Mouse (Mus musculus) embryo, embryonic 10 days (tissue): ENCODE measurements around the gene Gm20458.

ENCODE experiments used
- DNase-seq: peaks from one replicate; pipeline ENCODE4 v3.0.0-alpha.2; 2015; ENCODE audit warnings: low spot score

Gm20458 gene

DNA sequence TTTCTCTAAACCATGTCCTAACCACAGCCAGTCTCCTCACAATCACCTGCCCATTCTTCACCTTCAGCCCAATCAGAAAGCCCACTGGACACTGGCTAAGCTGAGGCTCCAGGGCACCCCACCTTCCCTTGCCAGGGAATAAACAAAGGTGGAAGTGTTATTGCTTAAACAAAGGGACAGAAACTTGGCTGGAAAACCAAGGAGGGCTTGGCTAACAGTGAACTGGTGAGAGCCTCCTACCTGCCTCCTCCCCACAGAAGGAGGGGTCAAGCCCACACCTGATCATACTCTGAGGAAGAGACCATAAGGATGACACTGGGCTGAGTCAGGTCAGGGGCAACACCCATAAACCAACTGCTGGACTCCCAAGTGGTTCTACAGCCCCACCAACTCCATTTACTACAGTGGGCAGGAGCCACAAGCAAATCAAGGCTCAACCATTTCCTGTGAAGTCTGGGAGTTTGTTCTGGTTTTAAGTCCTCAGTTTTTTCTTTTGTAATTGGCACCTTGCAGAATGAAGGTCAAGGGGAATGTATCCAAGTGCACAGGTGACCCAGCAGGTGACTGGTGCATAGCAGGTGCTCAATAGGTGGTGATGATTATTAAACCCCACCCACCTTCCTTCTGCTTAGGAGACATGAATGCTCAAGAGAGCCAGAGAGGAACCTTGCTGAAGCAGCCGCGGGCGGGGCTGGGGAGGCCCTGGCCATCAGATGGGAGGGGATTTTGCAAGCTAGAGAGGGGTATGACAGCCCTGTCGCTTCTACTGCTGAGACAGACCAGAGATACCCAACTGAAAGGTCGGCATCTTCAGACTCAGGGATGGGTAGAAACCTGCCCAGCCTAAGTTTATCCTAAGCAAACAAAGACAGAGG, 25.3 kb upstream of the Gm20458 start:
- no peak for DNase-seq

- no peak for DNase-seq
Measured at GRCm38 (mm10) chr2:164436215-164436913, 24.4 kb upstream of the Gm20458 start.

DNA sequence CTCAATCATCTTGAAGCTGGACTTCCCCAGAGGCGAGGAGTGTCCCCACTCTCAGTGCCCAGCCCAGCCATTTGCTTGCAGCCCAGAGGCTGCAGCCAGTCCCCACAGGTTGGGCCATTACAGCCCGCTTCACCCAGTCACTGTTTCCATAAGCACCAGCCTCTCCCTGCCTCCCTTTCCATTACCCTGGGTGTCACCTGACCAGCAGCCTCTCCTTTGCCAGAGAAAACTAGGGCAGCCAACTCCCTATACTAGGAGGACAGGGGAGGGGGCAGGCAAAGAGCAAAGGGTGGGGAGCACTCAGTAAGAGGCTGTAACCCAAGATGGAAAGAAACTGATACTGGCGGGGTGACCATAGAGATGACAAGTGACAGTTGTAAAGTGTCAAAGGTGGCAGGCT, 23.8 kb upstream of the Gm20458 start:
- no peak for DNase-seq

DNA sequence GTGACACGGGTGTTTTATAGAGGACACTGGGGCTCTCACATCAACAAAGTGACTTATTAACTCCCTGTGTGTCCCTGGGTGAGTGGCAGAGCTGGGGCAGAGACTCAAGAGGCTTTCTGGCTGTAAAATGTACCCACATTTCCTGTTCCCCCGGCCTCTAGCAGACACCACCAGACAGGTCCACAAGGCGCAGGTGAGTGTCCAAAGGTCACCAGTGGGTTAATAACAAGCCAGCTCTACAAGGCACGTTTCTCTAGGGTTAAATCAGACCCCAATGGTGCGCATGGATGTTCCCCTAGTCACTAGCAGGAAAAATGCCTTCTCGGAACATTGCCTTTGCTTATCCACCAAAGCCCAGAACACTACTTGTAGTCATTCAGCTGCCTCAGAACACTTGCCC, 23.1 kb upstream of the Gm20458 start:
- DNase-seq, result no peak

DNA sequence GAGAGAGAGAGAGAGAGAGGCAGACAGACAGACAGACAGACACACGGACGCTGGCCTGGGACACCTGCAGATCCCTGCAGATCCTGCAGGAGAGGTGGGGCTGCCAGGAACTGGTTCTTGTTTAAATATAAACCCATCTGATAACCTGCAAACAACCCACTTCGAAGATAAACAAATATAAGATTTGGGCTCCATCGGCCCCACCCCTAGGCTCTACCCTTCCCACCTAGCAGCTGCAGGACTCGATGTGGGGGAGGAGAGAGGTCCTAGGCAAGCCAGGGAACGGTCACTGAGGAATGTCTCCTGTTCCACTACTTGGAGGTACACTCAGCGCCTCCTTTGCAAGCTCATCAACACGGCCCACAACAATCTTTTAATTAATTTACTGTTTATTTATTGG, 22.5 kb upstream of the Gm20458 start:
- no peak for DNase-seq

GRCm38 (mm10) chr2:164439001-164439421, 21.8 kb upstream of the Gm20458 start:
- DNase-seq, result no peak

- no peak for DNase-seq
Measured at GRCm38 (mm10) chr2:164440314-164440713, 20.5 kb upstream of the Gm20458 start.

GRCm38 (mm10) chr2:164441155-164441554, 19.6 kb upstream of the Gm20458 start:
- DNase-seq, result no peak

- no peak for DNase-seq
Measured at GRCm38 (mm10) chr2:164441731-164442130, 19.0 kb upstream of the Gm20458 start.

DNA sequence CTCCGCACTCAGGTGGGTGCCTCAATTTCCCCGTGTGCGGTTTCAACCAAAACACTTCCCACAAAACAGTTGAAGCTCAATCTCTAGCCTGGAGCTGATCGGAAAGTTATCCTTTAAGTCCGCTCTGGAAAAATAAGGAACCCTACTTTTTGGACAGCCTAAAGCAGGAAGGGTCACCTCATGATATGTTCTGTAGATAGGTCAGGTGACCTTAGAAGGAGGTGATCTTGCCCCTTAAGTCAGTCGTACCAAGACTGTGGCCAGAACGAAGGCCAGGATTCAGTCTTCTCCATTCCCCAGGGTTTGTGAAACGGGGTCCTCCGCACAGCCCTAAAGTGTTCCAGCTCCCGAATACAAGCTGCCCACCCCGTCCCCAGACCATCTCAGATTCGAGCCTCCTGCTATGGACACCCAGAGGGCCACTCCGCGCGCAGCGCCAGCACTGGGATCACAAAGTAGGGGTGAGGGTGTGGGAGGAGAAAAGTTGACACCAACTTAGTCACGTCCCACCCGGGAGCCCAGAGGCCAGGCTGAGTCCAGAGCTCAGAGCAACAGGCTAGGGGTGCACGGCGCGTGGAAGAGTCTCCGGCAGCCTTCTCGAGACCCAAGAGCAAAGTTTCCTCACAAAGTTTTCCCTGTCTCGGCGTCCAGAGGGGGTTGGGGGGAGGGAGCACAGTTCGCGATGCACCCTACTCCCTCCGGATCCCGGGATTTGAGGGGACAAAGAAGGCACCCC, 18.3 kb upstream of the Gm20458 start:
- DNase-seq, result peak; percentile 35

DNA sequence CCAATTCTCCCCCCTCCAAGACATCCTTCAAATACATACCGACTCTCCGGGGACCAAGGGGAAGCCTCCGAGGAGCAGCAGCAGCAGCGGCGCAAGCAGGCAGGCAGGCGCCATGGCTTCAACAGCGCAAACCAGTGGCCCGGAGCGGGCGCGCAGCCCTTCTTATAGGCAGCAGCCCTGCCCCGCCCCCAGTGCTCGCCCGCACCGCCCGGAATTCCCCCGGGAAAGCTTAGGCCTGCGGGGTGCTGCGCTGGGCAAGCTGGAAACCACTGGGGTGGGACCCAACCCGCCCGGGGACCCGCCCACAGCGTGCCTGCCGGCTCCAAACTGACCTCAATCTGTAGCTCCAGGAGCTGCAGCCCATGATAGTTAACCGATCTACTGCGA, 17.7 kb upstream of the Gm20458 start:
- peak; percentile 84 for DNase-seq

GRCm38 (mm10) chr2:164443460-164444000, 17.2 kb upstream of the Gm20458 start, which contains the start of gene Sdc4:
Sdc4 (minus strand) TSS chr2:164443887.
- peak; percentile 39 for DNase-seq

GRCm38 (mm10) chr2:164444701-164445100, 16.1 kb upstream of the Gm20458 start:
- DNase-seq, result no peak

DNA sequence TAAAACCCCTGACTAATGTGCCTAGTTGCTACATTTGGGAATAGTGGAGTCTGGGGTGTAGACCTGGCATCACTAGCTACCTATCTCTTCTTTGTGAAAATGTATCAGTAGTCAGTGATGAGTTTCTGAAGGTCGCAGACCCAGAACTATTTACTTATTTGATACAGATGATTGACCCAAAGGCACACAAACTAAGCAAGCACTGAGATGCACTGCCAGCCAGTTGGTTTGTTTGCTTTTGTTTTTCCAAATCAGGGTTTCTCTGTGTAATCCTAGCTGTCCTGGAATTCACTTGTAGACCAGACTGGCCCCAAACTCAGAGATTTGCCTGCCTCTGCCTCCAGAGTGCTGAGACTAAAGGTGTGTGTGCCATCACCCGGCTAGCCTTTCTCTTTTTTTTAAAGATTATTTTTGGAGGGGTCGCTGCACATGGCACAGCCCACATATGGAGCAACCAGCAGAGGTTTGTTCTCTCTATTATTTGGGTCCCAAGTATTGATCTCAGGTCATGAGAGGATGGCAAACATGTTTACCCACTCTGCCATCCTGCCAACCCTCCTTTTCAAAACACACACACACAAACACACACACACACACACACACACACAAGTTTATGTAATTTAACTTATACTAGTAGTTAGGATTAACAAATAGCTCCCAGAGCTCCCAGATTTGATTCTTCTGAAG, 15.2 kb upstream of the Gm20458 start:
- no peak for DNase-seq

- DNase-seq, result no peak
Measured at GRCm38 (mm10) chr2:164446086-164446469, 14.7 kb upstream of the Gm20458 start.

DNA sequence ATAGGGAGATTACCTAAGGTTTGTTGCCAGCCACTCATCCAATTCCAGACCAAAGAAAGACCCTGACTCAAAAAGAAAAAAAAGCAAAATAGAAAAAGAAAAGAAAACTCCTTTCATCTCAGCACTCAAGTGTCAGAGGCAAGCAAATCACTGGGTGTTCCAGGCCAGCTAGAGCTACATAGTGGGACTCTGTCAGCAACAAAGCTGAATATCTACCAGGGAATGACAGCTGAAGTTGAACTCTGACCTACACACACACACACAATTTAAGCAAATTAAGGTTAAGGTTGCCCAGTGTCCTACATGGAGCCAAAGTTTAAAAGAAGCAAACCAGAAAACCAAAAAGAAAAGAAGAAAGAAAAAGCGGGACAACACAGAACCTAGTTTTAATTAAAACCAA, 12.6 kb upstream of the Gm20458 start:
- DNase-seq, result no peak

DNA sequence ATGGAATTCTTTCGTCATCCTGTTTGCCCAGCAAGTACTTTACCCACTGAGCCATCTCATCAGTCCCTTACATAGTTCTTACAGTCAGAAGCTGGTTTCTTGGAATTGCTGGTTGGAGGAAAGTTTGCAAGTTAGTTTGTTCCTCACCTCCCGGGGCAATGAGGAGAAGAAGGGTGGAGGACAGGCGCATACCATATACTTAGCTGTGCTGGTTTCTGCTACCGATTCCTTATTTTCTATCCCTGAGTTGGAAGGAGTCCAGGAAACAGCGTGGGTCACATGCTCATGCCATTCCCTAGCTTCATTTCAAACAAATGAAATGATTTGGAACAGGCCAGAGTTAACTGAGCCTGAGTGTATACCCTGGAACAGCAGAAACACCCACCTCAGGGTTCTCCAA, 11.8 kb upstream of the Gm20458 start:
- DNase-seq, result no peak

- DNase-seq, result no peak
Measured at GRCm38 (mm10) chr2:164449341-164450042, 11.3 kb upstream of the Gm20458 start.

- DNase-seq, result no peak
Measured at GRCm38 (mm10) chr2:164452000-164452676, 8.6 kb upstream of the Gm20458 start.

DNA sequence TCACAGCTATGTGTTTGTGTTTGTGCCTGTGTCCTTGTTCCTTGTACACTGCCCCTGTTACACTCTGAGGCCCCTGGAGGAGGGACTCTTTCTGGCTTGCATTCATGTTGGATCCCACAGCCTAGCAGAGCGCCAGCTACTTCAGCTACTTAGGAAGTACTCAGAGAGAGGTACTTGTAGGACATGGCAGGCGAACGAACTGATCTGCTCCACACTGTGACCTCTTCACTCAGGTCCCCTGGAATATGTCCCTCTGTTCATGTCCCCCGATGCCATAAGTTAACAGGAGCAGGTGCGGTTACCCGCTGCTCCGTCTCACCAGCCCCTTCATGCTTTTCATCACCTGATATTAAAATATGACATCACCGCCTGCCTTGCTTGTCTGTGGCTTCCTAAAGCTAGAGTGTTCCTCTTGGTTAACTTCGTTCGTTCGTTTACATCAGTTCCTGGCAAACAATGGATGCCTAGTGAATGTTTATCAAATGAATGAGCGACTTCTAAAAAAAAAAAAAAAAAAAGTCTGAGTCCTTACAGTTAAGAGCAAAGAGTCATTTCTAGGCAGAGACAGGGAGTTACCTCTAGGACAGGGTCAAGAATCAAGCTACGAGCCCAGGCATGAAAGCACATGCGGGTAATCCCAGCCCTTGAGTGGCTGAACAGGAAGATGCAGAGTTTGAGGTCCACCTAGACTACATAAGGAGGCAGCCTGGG, 7.6 kb upstream of the Gm20458 start:
- no peak for DNase-seq
